Mouse (Mus musculus): ENCODE data around the gene Galr3. TPM values are rescaled to one million over a fixed set of nuclear protein-coding genes. Genes with fewer than 3 reads are reported as not detected.

Galr3 gene
- polyA plus RNA-seq, 1 experiment: not detected

- WGBS: 57% methylated on average over 4 of the region's 4 CpGs
- Histone ChIP-seq H3K27ac (ENCODE audit: control insufficient read depth, insufficient read depth, low read depth, low read length, poor library complexity) (no peak overlapping the region), H3K4me1 (ENCODE audit: control insufficient read depth, insufficient read depth, low read length) (no peaks in the 10 kb centered on the region), H3K4me3 (replicated peaks; ENCODE audit: control insufficient read depth, low read depth, low read length) (no peak overlapping the region)
- TF ChIP-seq POLR2A (IDR thresholded peaks at IDR 0.05; ENCODE audit: borderline replicate concordance, control insufficient read depth, low read depth, low read length): no peak
These were observed 23.5 kb upstream of the Galr3 start for GRCm38 (mm10) chr15:79018191-79018590.

GRCm38 (mm10) chr15:79018886-79019285, 22.8 kb upstream of the Galr3 start:
- Histone ChIP-seq H3K4me3 (replicated peaks; ENCODE audit: control insufficient read depth, low read depth, low read length) (no peak overlapping the region), H3K27ac (ENCODE audit: control insufficient read depth, insufficient read depth, low read depth, low read length, poor library complexity) (no peak overlapping the region), H3K4me1 (ENCODE audit: control insufficient read depth, insufficient read depth, low read length) (no peaks in the 10 kb centered on the region)
- WGBS: 83% methylated on average over 3 of the region's 3 CpGs
- TF ChIP-seq POLR2A (IDR thresholded peaks at IDR 0.05; ENCODE audit: borderline replicate concordance, control insufficient read depth, low read depth, low read length): no peak
- no peak for TF ChIP-seq CTCF (IDR thresholded peaks at IDR 0.05; ENCODE audit: control insufficient read depth, insufficient read depth, low read length)

- no peak for TF ChIP-seq CTCF (IDR thresholded peaks at IDR 0.05; ENCODE audit: control insufficient read depth, insufficient read depth, low read length)
- no peak for TF ChIP-seq POLR2A (IDR thresholded peaks at IDR 0.05; ENCODE audit: borderline replicate concordance, control insufficient read depth, low read depth, low read length)
- WGBS: 73% methylated on average over 10 of the region's 10 CpGs
These were observed 18.9 kb upstream of the Galr3 start for GRCm38 (mm10) chr15:79022671-79023230.

GRCm38 (mm10) chr15:79023366-79023765, 18.3 kb upstream of the Galr3 start:
- Histone ChIP-seq H3K4me1 (ENCODE audit: control insufficient read depth, insufficient read depth, low read length) (no peaks in the 10 kb centered on the region), H3K27ac (ENCODE audit: control insufficient read depth, insufficient read depth, low read depth, low read length, poor library complexity) (no peak overlapping the region), H3K4me3 (replicated peaks; ENCODE audit: control insufficient read depth, low read depth, low read length) (no peak overlapping the region)
- 67% methylated on average over 1 of the region's 1 CpGs for WGBS
- TF ChIP-seq POLR2A (IDR thresholded peaks at IDR 0.05; ENCODE audit: borderline replicate concordance, control insufficient read depth, low read depth, low read length): no peak
- no peak for TF ChIP-seq CTCF (IDR thresholded peaks at IDR 0.05; ENCODE audit: control insufficient read depth, insufficient read depth, low read length)

More at GRCm38 (mm10) chr15:79022671-79023230, 18.9 kb upstream of the Galr3 start:
- H3K4me3 ChIP-seq (replicated peaks; ENCODE audit: control insufficient read depth, low read depth, low read length): no peak overlapping the region
- no peaks in the 10 kb centered on the region for H3K4me1 ChIP-seq (ENCODE audit: control insufficient read depth, insufficient read depth, low read length)
- H3K27ac ChIP-seq (ENCODE audit: control insufficient read depth, insufficient read depth, low read depth, low read length, poor library complexity): no peak overlapping the region

GRCm38 (mm10) chr15:79025687-79026308, 15.9 kb upstream of the Galr3 start:
- no peak for TF ChIP-seq CTCF (IDR thresholded peaks at IDR 0.05; ENCODE audit: control insufficient read depth, insufficient read depth, low read length)
- TF ChIP-seq POLR2A (IDR thresholded peaks at IDR 0.05; ENCODE audit: borderline replicate concordance, control insufficient read depth, low read depth, low read length): no peak
- no peak overlapping the region for H3K27ac ChIP-seq (ENCODE audit: control insufficient read depth, insufficient read depth, low read depth, low read length, poor library complexity)
- WGBS: 34% methylated on average over 18 of the region's 18 CpGs
- no peaks in the 10 kb centered on the region; the same call in 1 of the 2 replicates for H3K4me1 ChIP-seq (ENCODE audit: control insufficient read depth, insufficient read depth, low read length)
- no peak overlapping the region for H3K4me3 ChIP-seq (replicated peaks; ENCODE audit: control insufficient read depth, low read depth, low read length)

- Histone ChIP-seq H3K4me1 (ENCODE audit: control insufficient read depth, insufficient read depth, low read length) (no peaks in the 10 kb centered on the region; the same call in 1 of the 2 replicates), H3K27ac (ENCODE audit: control insufficient read depth, insufficient read depth, low read depth, low read length, poor library complexity) (no peak overlapping the region), H3K4me3 (replicated peaks; ENCODE audit: control insufficient read depth, low read depth, low read length) (no peak overlapping the region)
- TF ChIP-seq POLR2A (IDR thresholded peaks at IDR 0.05; ENCODE audit: borderline replicate concordance, control insufficient read depth, low read depth, low read length) (no peak), CTCF (IDR thresholded peaks at IDR 0.05; ENCODE audit: control insufficient read depth, insufficient read depth, low read length) (no peak)
- WGBS: 83% methylated on average over 14 of the region's 14 CpGs
These were observed 15.0 kb upstream of the Galr3 start for GRCm38 (mm10) chr15:79026511-79027290.

- TF ChIP-seq CTCF (IDR thresholded peaks at IDR 0.05; ENCODE audit: control insufficient read depth, insufficient read depth, low read length) (no peak), POLR2A (IDR thresholded peaks at IDR 0.05; ENCODE audit: borderline replicate concordance, control insufficient read depth, low read depth, low read length) (no peak)
- Histone ChIP-seq H3K4me3 (replicated peaks; ENCODE audit: control insufficient read depth, low read depth, low read length) (no peak overlapping the region), H3K4me1 (ENCODE audit: control insufficient read depth, insufficient read depth, low read length) (no peaks in the 10 kb centered on the region; the same call in 1 of the 2 replicates), H3K27ac (ENCODE audit: control insufficient read depth, insufficient read depth, low read depth, low read length, poor library complexity) (peak overlapping the region; percentile 77; the same call in 1 of the 2 replicates)
- WGBS: 11% methylated on average over 46 of the region's 46 CpGs
These were observed 14.1 kb upstream of the Galr3 start for GRCm38 (mm10) chr15:79027291-79028205.

Data from bone marrow, adult 2 months (tissue).